Mouse (Mus musculus): Measurements from ENCODE around the gene Mctp1. TPM values are rescaled to one million over a fixed set of nuclear protein-coding genes. Genes with fewer than 3 reads are reported as not detected.

Mctp1 gene
- polyA plus RNA-seq (2017; shearing (Covaris generic)), result 17.8 TPM

DNA sequence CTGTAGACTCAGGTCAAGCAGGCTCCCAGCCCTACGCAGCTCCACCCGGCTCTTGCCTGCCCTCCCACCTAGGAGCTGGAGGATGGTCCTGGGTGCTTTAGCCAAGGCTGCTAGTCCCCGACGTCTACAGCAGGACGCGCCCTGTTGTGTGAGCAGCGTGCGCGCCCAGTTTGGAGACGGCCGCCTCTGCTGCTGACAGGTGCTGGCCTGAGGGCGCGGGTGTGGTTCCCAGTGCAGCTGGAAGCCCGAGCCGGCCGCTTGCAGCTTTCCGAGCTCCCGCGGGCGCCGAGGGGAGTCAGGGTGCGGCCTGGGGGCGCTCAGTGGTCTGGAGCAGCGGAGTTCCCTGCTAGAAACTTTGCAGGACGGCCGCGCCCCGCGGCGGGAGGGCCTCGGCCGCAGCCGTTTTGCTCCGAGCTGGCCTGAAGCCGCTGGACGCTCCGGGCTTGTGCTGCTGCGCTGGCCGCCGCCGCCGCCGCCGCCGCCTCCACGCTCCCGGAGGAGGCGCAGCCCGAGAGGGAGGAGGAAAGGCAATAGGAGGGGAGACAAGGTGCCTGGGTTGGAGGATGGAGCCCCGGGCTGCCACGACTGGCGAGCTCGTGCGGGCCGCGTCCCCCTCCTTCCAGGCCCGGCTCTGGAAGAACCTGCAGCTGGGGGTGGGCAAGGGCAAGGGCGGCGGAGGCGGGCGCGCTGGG, at the start of gene Mctp1:
Gene Mctp1 (plus strand): TSS at position 564 of the 692 bp plus-strand sequence.

Other genes with a start within 250 kb of the Mctp1 start
- gene Fam81b, start 79.5 kb upstream of the Mctp1 start, polyA plus RNA-seq (2017; shearing (Covaris generic)), result not detected